Mouse (Mus musculus) lung, postnatal 0 days (tissue): ENCODE measurements around the gene Mydgf. TPM values are rescaled to one million over a fixed set of nuclear protein-coding genes. Genes with fewer than 3 reads are reported as not detected.

ENCODE experiments used
- ATAC-seq: fragments of 200-750 bp; cut with Nextera tagmentation; 2 replicates; pipeline ENCODE4 v1.8.0; 2017; ENCODE audit warnings: moderate library complexity
- DNase-seq: peaks from one replicate; pipeline ENCODE4 v3.0.0-alpha.2; 2016; ENCODE audit warnings: low spot score
- H3K27ac ChIP-seq: fragments of 300-500 bp; sonication (generic); 2 replicates; pipeline ENCODE4 v1.5.1; 2014; ENCODE audit warnings: antibody characterized with exemption, mild to moderate bottlenecking, low read length, mixed read lengths
- H3K27me3 ChIP-seq: fragments of 300-500 bp; sonication (generic); replicated peaks from 2 replicates; pipeline ENCODE4 v1.6.1; 2014; ENCODE audit warnings: low read length, mixed read lengths; ENCODE audit not compliant: insufficient read depth
- H3K36me3 ChIP-seq: fragments of 300-500 bp; sonication (generic); 2 replicates; pipeline ENCODE4 v1.6.1; 2014; ENCODE audit warnings: low read length, mixed read lengths; ENCODE audit not compliant: insufficient read depth
- H3K4me1 ChIP-seq: fragments of 300-500 bp; sonication (generic); 2 replicates; pipeline ENCODE4 v1.6.1; 2014; ENCODE audit warnings: antibody characterized with exemption, low read depth, low read length, mixed read lengths; ENCODE audit not compliant: insufficient read depth
- H3K4me2 ChIP-seq: fragments of 300-500 bp; sonication (generic); replicated peaks from 2 replicates; pipeline ENCODE4 v1.6.1; 2014; ENCODE audit warnings: low read depth, mild to moderate bottlenecking, low read length, moderate library complexity, mixed read lengths
- H3K4me3 ChIP-seq: fragments of 300-500 bp; sonication (generic); 2 replicates; pipeline ENCODE4 v1.5.1; 2014; ENCODE audit warnings: low read depth, low read length
- H3K9ac ChIP-seq: fragments of 300-500 bp; sonication (generic); replicated peaks from 2 replicates; pipeline ENCODE4 v1.6.1; 2014; ENCODE audit warnings: low read depth, mild to moderate bottlenecking
- H3K9me3 ChIP-seq: fragments of 300-500 bp; sonication (generic); 2 replicates; pipeline ENCODE4 v1.6.1; 2016; ENCODE audit warnings: low read length, mixed read lengths
- CTCF ChIP-seq: IDR thresholded peaks from 2 replicates; pipeline ENCODE4 v1.5.1; 2016; ENCODE audit warnings: antibody characterized with exemption, mild to moderate bottlenecking
- EP300 ChIP-seq: IDR thresholded peaks from 2 replicates; pipeline ENCODE4 v1.6.1; 2016; ENCODE audit warnings: antibody characterized with exemption, mild to moderate bottlenecking, control low read depth
- WGBS: fragments of 180-500 bp; shearing (Covaris S2); extraction: QIAGEN DNeasy Blood & Tissue Kit; methylation state at CpG from one replicate; pipeline ENCODE4 v1.1.7; 2014; 5-methylcytosine and 5-hydroxymethylcytosine counted together
- polyA plus RNA-seq: library from polyadenylated mRNA; unstranded; fragments of >200 nt; fragmentation: Nextera tagmentation; extraction: Ambion mirVana; gene quantifications from 2 replicates; pipeline ENCODE4 v1.2.1, GENCODE M21; 2015

Mydgf gene
- polyA plus RNA-seq, result 67.2 and 71.2 TPM in 2 replicates

- H3K27ac ChIP-seq, result peak within 1 kb of the TSS; percentile 71
- no peaks in the 10 kb centered on the region for H3K9me3 ChIP-seq
- peaks cover 10% of the 10 kb centered on the region for H3K36me3 ChIP-seq
- peak within 1 kb of the TSS; percentile 78 for H3K9ac ChIP-seq
- H3K4me2 ChIP-seq, result peak within 1 kb of the TSS; percentile 83
- TF ChIP-seq EP300 (no peak), CTCF (peak; percentile 18)
- peak within 1 kb of the TSS; percentile 87 for H3K4me3 ChIP-seq
- H3K27me3 ChIP-seq, result no peaks in the 10 kb centered on the region
- WGBS, result under 1% methylated on average over 45 of the region's 47 CpGs
- ATAC-seq (peak; percentile 93), DNase-seq (peak; percentile 97)
- peaks cover 5% of the 10 kb centered on the region; the same call in 1 of the 2 replicates for H3K4me1 ChIP-seq
These were observed at the start of gene Mydgf for GRCm38 (mm10) chr17:56183658-56184103. Gene Mydgf (minus strand): TSS chr17:56183920.

- no peak overlapping the region for H3K4me2 ChIP-seq
- H3K27me3 ChIP-seq, result no peaks in the 10 kb centered on the region
- H3K4me1 ChIP-seq, result no peaks in the 10 kb centered on the region
- no peak overlapping the region for H3K4me3 ChIP-seq
- no peaks in the 10 kb centered on the region for H3K9me3 ChIP-seq
- no peak overlapping the region for H3K27ac ChIP-seq
- 55% methylated on average over 8 of the region's 8 CpGs for WGBS
- H3K36me3 ChIP-seq, result no peaks in the 10 kb centered on the region
- no peak for DNase-seq
- no peak for TF ChIP-seq CTCF
- TF ChIP-seq EP300, result no peak
- no peak for ATAC-seq
- no peak overlapping the region for H3K9ac ChIP-seq
These were observed 49.7 kb upstream of the Mydgf start for GRCm38 (mm10) chr17:56233389-56233788.

- Histone ChIP-seq H3K9me3 (no peaks in the 10 kb centered on the region), H3K27ac (no peak overlapping the region), H3K4me3 (no peak overlapping the region), H3K4me1 (no peaks in the 10 kb centered on the region), H3K27me3 (no peaks in the 10 kb centered on the region), H3K4me2 (no peak overlapping the region), H3K9ac (no peak overlapping the region), H3K36me3 (no peaks in the 10 kb centered on the region)
- ATAC-seq (no peak), DNase-seq (no peak)
- 55% methylated on average over 10 of the region's 10 CpGs for WGBS
- no peak for TF ChIP-seq CTCF
- TF ChIP-seq EP300, result no peak
These were observed 46.2 kb upstream of the Mydgf start for GRCm38 (mm10) chr17:56229943-56230342.

GRCm38 (mm10) chr17:56226566-56226965 is 42.8 kb upstream of the Mydgf start:
- Histone ChIP-seq H3K9ac (no peak overlapping the region), H3K4me2 (no peak overlapping the region), H3K4me3 (no peak overlapping the region), H3K27me3 (no peaks in the 10 kb centered on the region), H3K4me1 (no peaks in the 10 kb centered on the region), H3K9me3 (no peaks in the 10 kb centered on the region), H3K36me3 (no peaks in the 10 kb centered on the region), H3K27ac (no peak overlapping the region)
- 63% methylated on average over 3 of the region's 3 CpGs for WGBS
- no peak for DNase-seq
- ATAC-seq, result no peak
- TF ChIP-seq CTCF (no peak), EP300 (no peak)

GRCm38 (mm10) chr17:56224916-56225315 is 41.2 kb upstream of the Mydgf start:
- Histone ChIP-seq H3K4me2 (no peak overlapping the region), H3K9ac (no peak overlapping the region), H3K36me3 (no peaks in the 10 kb centered on the region), H3K4me3 (no peak overlapping the region), H3K27me3 (no peaks in the 10 kb centered on the region), H3K9me3 (no peaks in the 10 kb centered on the region), H3K27ac (no peak overlapping the region), H3K4me1 (no peaks in the 10 kb centered on the region)
- no peak for TF ChIP-seq EP300
- no peak for TF ChIP-seq CTCF
- DNase-seq (no peak), ATAC-seq (no peak)
- 15% methylated on average over 1 of the region's 1 CpGs for WGBS

- Histone ChIP-seq H3K4me1 (peaks cover 10% of the 10 kb centered on the region), H3K36me3 (no peaks in the 10 kb centered on the region), H3K27ac (peak overlapping the region; percentile 94), H3K27me3 (no peaks in the 10 kb centered on the region), H3K9ac (no peak overlapping the region), H3K9me3 (no peaks in the 10 kb centered on the region), H3K4me3 (no peak overlapping the region), H3K4me2 (no peak overlapping the region)
- ATAC-seq, result peak; percentile 19
- WGBS, result 10% methylated on average over 3 of the region's 3 CpGs
- peak; percentile 93 for DNase-seq
- no peak for TF ChIP-seq CTCF
- TF ChIP-seq EP300, result peak; percentile 91
These were observed 36.1 kb upstream of the Mydgf start for GRCm38 (mm10) chr17:56219805-56220204.

GRCm38 (mm10) chr17:56219251-56219650 is 35.5 kb upstream of the Mydgf start:
- H3K4me2 ChIP-seq, result peak overlapping the region; percentile 81
- WGBS, result 36% methylated on average over 12 of the region's 12 CpGs
- DNase-seq, result no peak
- peak; percentile 4 for ATAC-seq
- peak overlapping the region; percentile 82; the same call in 1 of the 2 replicates for H3K9ac ChIP-seq
- peaks cover 10% of the 10 kb centered on the region for H3K4me1 ChIP-seq
- no peak for TF ChIP-seq CTCF
- TF ChIP-seq EP300, result 0 out of 2 replicates have a peak, but pooled peaks have one; percentile 3
- no peaks in the 10 kb centered on the region for H3K9me3 ChIP-seq
- no peaks in the 10 kb centered on the region for H3K36me3 ChIP-seq
- H3K4me3 ChIP-seq, result peak overlapping the region; percentile 77
- H3K27me3 ChIP-seq, result no peaks in the 10 kb centered on the region
- H3K27ac ChIP-seq, result peak overlapping the region; percentile 94
